9 mouse cellular contexts compared by ENCODE assay signal in the genomic region with DNA sequence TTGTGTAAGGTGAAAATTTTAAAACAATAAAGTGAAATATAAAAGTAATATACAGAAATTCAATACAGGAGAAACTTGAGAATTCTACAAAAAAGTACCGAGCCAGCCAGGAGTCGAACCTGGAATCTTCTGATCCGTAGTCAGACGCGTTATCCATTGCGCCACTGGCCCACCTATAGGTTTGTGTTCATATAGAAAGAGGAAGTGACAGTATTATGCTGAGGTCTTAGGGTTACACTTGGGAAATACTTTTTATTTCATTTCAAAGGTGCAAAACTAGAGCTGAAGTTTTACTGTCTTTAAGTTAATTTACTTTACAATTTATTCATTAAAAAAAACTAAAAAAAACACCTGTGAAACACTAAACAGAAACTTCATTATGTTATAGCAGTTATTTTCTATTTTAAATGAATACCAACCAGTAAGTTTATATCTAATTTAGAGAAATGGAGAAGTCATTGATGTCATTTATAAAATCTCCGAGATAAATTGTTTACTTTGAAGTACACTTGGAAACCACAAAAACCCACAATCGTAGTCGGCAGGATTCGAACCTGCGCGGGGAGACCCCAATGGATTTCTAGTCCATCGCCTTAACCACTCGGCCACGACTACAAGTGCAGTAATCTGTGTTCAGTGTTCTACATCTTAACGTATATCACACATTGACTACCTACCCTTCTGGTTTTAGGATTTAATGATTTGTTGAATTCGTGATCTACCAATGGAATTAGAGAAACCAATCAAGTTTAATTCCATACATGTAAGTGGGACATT. TPM values are rescaled to one million over a fixed set of nuclear protein-coding genes. Genes with fewer than 3 reads are reported as not detected.
DNase-seq lines count a peak whose midpoint lies in the region; ATAC-seq lines count a peak whose summit lies in the region.
"Had no signal": no experiment of that assay in that cellular context is flagged by ENCODE, and none has a peak within 500 bp of the region (broad histone marks: within the 10 kb centered on the region; RNA-seq: fewer than 3 reads in every experiment).

No protein-coding gene starts in this region.

- H3K4me2 ChIP-seq in embryonic facial prominence, embryonic 14.5 days (ENCODE audit: low read depth, low read length), result peak overlapping the region; percentile 43
- peak overlapping the region; percentile 31; the same call in 1 of the 2 replicates for H3K4me2 ChIP-seq in midbrain, embryonic 11.5 days

- H3K27me3 ChIP-seq in embryonic facial prominence, embryonic 14.5 days (replicated peaks; ENCODE audit: control insufficient read depth, insufficient read depth, low read length), result no peaks in the 10 kb centered on the region
- no peaks in the 10 kb centered on the region for H3K27me3 ChIP-seq in midbrain, embryonic 11.5 days (ENCODE audit: control insufficient read depth, insufficient read depth, low read length)
- H3K27me3 ChIP-seq in splenic B cell, adult 2 months (ENCODE audit: control insufficient read depth, insufficient read depth, low read length, poor library complexity, severe bottlenecking), result no peaks in the 10 kb centered on the region

- H3K4me3 ChIP-seq in embryonic facial prominence, embryonic 14.5 days (ENCODE audit: low read depth, low read length), result 0 out of 2 replicates have a peak overlapping the region, but pooled peaks have one; percentile 15
- H3K4me3 ChIP-seq in midbrain, embryonic 11.5 days (ENCODE audit: low read depth, low read length), result no peak overlapping the region

- no peak overlapping the region for H3K27ac ChIP-seq in embryonic facial prominence, embryonic 14.5 days (replicated peaks; ENCODE audit: low read depth, low read length)
- H3K27ac ChIP-seq in midbrain, embryonic 11.5 days (ENCODE audit: low read depth, low read length), result no peak overlapping the region

- no peak overlapping the region for H3K9ac ChIP-seq in embryonic facial prominence, embryonic 14.5 days (ENCODE audit: low read depth, low read length)
- no peak overlapping the region for H3K9ac ChIP-seq in midbrain, embryonic 11.5 days (ENCODE audit: low read length)

- H3K4me1 ChIP-seq in embryonic facial prominence, embryonic 14.5 days (ENCODE audit: control insufficient read depth, insufficient read depth, low read length), result peaks cover 7% of the 10 kb centered on the region
- peaks cover 9% of the 10 kb centered on the region; the same call in 1 of the 2 replicates for H3K4me1 ChIP-seq in midbrain, embryonic 11.5 days (ENCODE audit: control insufficient read depth, insufficient read depth, low read length)

- no peaks in the 10 kb centered on the region for H3K9me3 ChIP-seq in embryonic facial prominence, embryonic 14.5 days (ENCODE audit: control insufficient read depth, low read length)
- H3K9me3 ChIP-seq in midbrain, embryonic 11.5 days (ENCODE audit: control insufficient read depth, low read length), result no peaks in the 10 kb centered on the region

- H3K36me3 ChIP-seq in embryonic facial prominence, embryonic 14.5 days (ENCODE audit: control insufficient read depth, insufficient read depth, low read length), result no peaks in the 10 kb centered on the region
- H3K36me3 ChIP-seq in midbrain, embryonic 11.5 days (ENCODE audit: control insufficient read depth, insufficient read depth, low read length), result no peaks in the 10 kb centered on the region
- no peaks in the 10 kb centered on the region for H3K36me3 ChIP-seq in splenic B cell, adult 2 months (ENCODE audit: control insufficient read depth, insufficient read depth, low read length, poor library complexity, severe bottlenecking)

- ATAC-seq in embryonic facial prominence, embryonic 14.5 days (ENCODE audit: low read depth), result peak; percentile 74
- peak; percentile 42 to 43; a peak in 2 of 4 replicates for ATAC-seq in hematopoietic stem cell, adult 5-6 weeks (replicated peaks in 1 of 2; ENCODE audit: insufficient read depth in 1 of 2, low FRiP score in 2 of 2, low TSS enrichment in 1 of 2, low read depth in 1 of 2, poor library complexity in 2 of 2, severe bottlenecking in 2 of 2)
- ATAC-seq in midbrain, embryonic 11.5 days (ENCODE audit: low FRiP score), result peak; percentile 81

- 2% methylated on average over 17 of the region's 17 CpGs for WGBS in embryonic facial prominence, embryonic 14.5 days
- under 1% methylated on average over 17 of the region's 17 CpGs for WGBS in midbrain, embryonic 11.5 days

- peak; percentile 41 to 62 for DNase-seq in adrenal gland, adult 18-20 months (ENCODE audit: low spot score in 2 of 2)
- DNase-seq in adrenal gland, postnatal 4 days (ENCODE audit: low spot score in 2 of 2), result no peak
- DNase-seq in NIH3T3 (ENCODE audit: low read depth), result peak; percentile 76
- peak; percentile 80 for DNase-seq in embryonic facial prominence, embryonic 14.5 days (ENCODE audit: low spot score)
- DNase-seq in left cerebral cortex, adult 8-10 months (ENCODE audit: low spot score in 2 of 2), result peak; percentile 39 to 79
- peak; percentile 99 for DNase-seq in midbrain, embryonic 11.5 days (ENCODE audit: low spot score, missing footprints)
- peak; percentile 69 for DNase-seq in splenic B cell, adult 2 months (ENCODE audit: low read depth, low spot score)

RNA-seq across cellular contexts. Expression of gene Btn2a2, which starts 12.0 kb away (rescaled TPM):
- not detected for total RNA-seq in adrenal gland, adult 18-20 months (2021)
- total RNA-seq in adrenal gland, postnatal 4 days (2021), result under 1 TPM in 1 of 2 experiments, not detected in 1; 0.17 TPM
- polyA plus RNA-seq in embryonic facial prominence, embryonic 14.5 days (2014; fragmentation: Nextera tagmentation; extraction: Ambion mirVana), result 0.40 and 0.51 TPM in 2 replicates
- total RNA-seq in hematopoietic stem cell, adult 5-6 weeks (2017), result not detected in 2 replicates
- total RNA-seq in left cerebral cortex, adult 8-10 months (2022), result 1 to 10 TPM in 2 of 4 experiments, under 1 TPM in 2; 0.63 to 1.1 (median 0.99) TPM
- 0.28 and 0.34 TPM in 2 replicates for polyA plus RNA-seq in midbrain, embryonic 11.5 days (2014; fragmentation: Nextera tagmentation; extraction: Ambion mirVana)

RNA-seq across cellular contexts. Expression of gene Hist1h4h, which starts 30.2 kb away (rescaled TPM):
- 100 to 1,000 TPM; 400 to 445 TPM for total RNA-seq in adrenal gland, adult 18-20 months (2021)
- total RNA-seq in adrenal gland, postnatal 4 days (2021), result 1,000 to 10,000 TPM; 1,239 to 1,302 TPM
- polyA plus RNA-seq in embryonic facial prominence, embryonic 14.5 days (2014; fragmentation: Nextera tagmentation; extraction: Ambion mirVana), result 5.1 and 5.6 TPM in 2 replicates
- 427 and 875 TPM in 2 replicates for total RNA-seq in hematopoietic stem cell, adult 5-6 weeks (2017)
- total RNA-seq in left cerebral cortex, adult 8-10 months (2022), result 100 to 1,000 TPM; 263 to 358 (median 294) TPM
- 3.3 and 3.6 TPM in 2 replicates for polyA plus RNA-seq in midbrain, embryonic 11.5 days (2014; fragmentation: Nextera tagmentation; extraction: Ambion mirVana)

RNA-seq across cellular contexts. Expression of gene Hist1h2af, which starts 33.1 kb away (rescaled TPM):
- total RNA-seq in adrenal gland, adult 18-20 months (2021), result 10 to 100 TPM in 1 of 2 experiments, 1 to 10 TPM in 1; 8.5 to 12.6 TPM
- 100 to 1,000 TPM; 512 to 538 TPM for total RNA-seq in adrenal gland, postnatal 4 days (2021)
- 5.2 and 7.0 TPM in 2 replicates for polyA plus RNA-seq in embryonic facial prominence, embryonic 14.5 days (2014; fragmentation: Nextera tagmentation; extraction: Ambion mirVana)
- total RNA-seq in hematopoietic stem cell, adult 5-6 weeks (2017), result 1,050 and 1,435 TPM in 2 replicates
- 10 to 100 TPM in 1 of 4 experiments, 1 to 10 TPM in 2, not detected in 1; 1.7 to 10.6 (median 3.0) TPM for total RNA-seq in left cerebral cortex, adult 8-10 months (2022)
- 6.4 and 9.1 TPM in 2 replicates for polyA plus RNA-seq in midbrain, embryonic 11.5 days (2014; fragmentation: Nextera tagmentation; extraction: Ambion mirVana)

RNA-seq across cellular contexts. Expression of gene Hist1h3g, which starts 34.6 kb away (rescaled TPM):
- 1 to 10 TPM; 3.8 to 4.7 TPM for total RNA-seq in adrenal gland, adult 18-20 months (2021)
- 100 to 1,000 TPM; 144 to 196 TPM for total RNA-seq in adrenal gland, postnatal 4 days (2021)
- polyA plus RNA-seq in embryonic facial prominence, embryonic 14.5 days (2014; fragmentation: Nextera tagmentation; extraction: Ambion mirVana), result 3.7 and 4.1 TPM in 2 replicates
- 35.1 and 72.3 TPM in 2 replicates for total RNA-seq in hematopoietic stem cell, adult 5-6 weeks (2017)
- total RNA-seq in left cerebral cortex, adult 8-10 months (2022), result 1 to 10 TPM; 3.7 to 6.0 (median 4.2) TPM
- polyA plus RNA-seq in midbrain, embryonic 11.5 days (2014; fragmentation: Nextera tagmentation; extraction: Ambion mirVana), result 4.0 and 4.8 TPM in 2 replicates

RNA-seq across cellular contexts. Expression of gene Btn1a1, which starts 34.9 kb away (rescaled TPM):
- total RNA-seq in adrenal gland, adult 18-20 months (2021), result under 1 TPM in 1 of 2 experiments, not detected in 1; 0.10 TPM
- under 1 TPM; 0.20 to 0.87 TPM for total RNA-seq in adrenal gland, postnatal 4 days (2021)
- 0.18 TPM in 1 of 2 replicates, not detected in the other for polyA plus RNA-seq in embryonic facial prominence, embryonic 14.5 days (2014; fragmentation: Nextera tagmentation; extraction: Ambion mirVana)
- total RNA-seq in hematopoietic stem cell, adult 5-6 weeks (2017), result 0.20 TPM in 1 of 2 replicates, not detected in the other
- total RNA-seq in left cerebral cortex, adult 8-10 months (2022), result under 1 TPM in 2 of 4 experiments, not detected in 2; 0.09 to 0.13 TPM
- not detected in 2 replicates for polyA plus RNA-seq in midbrain, embryonic 11.5 days (2014; fragmentation: Nextera tagmentation; extraction: Ambion mirVana)
- total RNA-seq: layer of hippocampus, adult 8-10 months had no signal

Comparison
In these comparisons a context has a peak if more than half of its experiments do, and no peak if none do; other contexts are left out.
1. DNase-seq: peak in adrenal gland, adult 18-20 months (2 of 2), NIH3T3 (single experiment), embryonic facial prominence, embryonic 14.5 days (single experiment), left cerebral cortex, adult 8-10 months (2 of 2), midbrain, embryonic 11.5 days (single experiment) and splenic B cell, adult 2 months (single experiment); none in adrenal gland, postnatal 4 days (0 of 2).
2. RNA of gene Hist1h2af, which starts 33.1 kb away (total RNA-seq): 1,050 to 1,435 TPM in hematopoietic stem cell, adult 5-6 weeks and 512 to 538 TPM in adrenal gland, postnatal 4 days; 8.5 to 12.6 TPM in adrenal gland, adult 18-20 months and 1.7 to 10.6 TPM in left cerebral cortex, adult 8-10 months; every median in the first group is over 10 times any median in the second.
3. Peak in every context shown above with its lines, with median percentiles within 50 percentile points of each other: ATAC-seq.